Mouse (Mus musculus): ENCODE results near the gene Ppp1ca.

DNA sequence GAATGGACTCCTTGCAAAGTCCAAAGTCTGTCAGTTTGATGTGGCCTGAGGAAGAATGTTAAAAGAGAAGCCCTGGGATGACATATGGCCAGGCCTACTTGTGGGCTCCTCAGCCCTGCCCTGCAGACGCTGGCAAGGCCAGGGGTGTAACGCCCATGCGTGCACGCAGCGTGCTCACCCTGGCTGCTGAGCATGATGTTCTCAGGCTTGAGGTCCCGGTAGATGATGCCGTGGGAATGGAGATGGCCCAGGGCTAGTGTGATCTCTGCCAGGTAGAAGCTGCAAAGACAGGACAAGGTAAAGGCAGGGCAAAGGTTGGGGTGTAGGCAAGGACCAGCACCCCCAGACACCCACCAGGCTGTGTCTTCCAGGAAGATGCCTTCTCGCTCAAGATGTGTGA, 32.8 kb upstream of the Ppp1ca start:
- TF ChIP-seq CTCF (IDR thresholded peaks at IDR 0.05) (no peak), POLR2A (IDR thresholded peaks at IDR 0.05; ENCODE audit: insufficient read depth, low read depth, low read length) (no peak), EP300 (IDR thresholded peaks at IDR 0.05; ENCODE audit: insufficient read depth, low read depth, low read length) (no peak)

All from heart, adult 2 months (tissue).